Mouse (Mus musculus) heart, adult 18-20 months (tissue): ENCODE results near the gene Rita1. TPM values are rescaled to one million over a fixed set of nuclear protein-coding genes. Genes with fewer than 3 reads are reported as not detected.

Experiments used
- DNase-seq, 2 experiments: peaks; one replicate each; pipeline ENCODE4 v3.0.0; 2021 to 2022; ENCODE audit warnings: mixed read lengths in 1 of 2
- long read RNA-seq, 2 experiments: library from polyadenylated mRNA; stranded (forward); transcript quantifications; one replicate each; pipeline ENCODE4 v2.0.0; 2021
- total RNA-seq, 2 experiments: library from RNA; stranded (reverse); gene quantifications; 2 replicates each; pipeline ENCODE4 v1.2.3; 2021

Rita1 gene
- total RNA-seq: 10 to 100 TPM; 13.4 to 16.3 TPM
- long read RNA-seq, experiment 1, transcript Rita1-201 (3 exons, 1,573 nt): major isoform, 7 of 14 reads
- long read RNA-seq, experiment 1, partial matches to known transcripts: 2 of 14 reads
- long read RNA-seq, experiment 1, other reads (novel, unspliced or antisense): 1 of 14 reads
- long read RNA-seq, experiment 2, partial matches to known transcripts: 1 of 5 reads
- long read RNA-seq, experiment 2, other reads (novel, unspliced or antisense): 1 of 5 reads

DNA sequence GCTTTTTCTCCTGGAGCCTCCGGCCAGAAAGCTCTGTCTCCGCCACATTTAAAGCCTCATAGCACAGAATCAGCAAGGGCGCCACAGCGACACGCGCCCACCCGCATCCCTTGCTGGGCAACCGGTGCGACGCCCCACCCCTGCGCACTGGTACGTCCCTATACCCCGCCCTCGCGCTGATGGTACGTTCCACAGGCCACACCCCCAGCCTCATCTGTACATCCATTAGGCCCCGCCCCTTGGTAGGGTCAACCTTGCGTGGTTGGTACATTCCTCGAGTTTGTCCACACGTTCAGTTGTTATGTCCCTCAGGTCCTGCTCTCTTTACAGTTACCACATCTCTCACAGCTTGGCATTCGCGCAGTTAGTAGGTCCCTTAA lies at the start of gene Rita1, which contains the start of gene Ddx54:
Rita1 (minus strand) TSS at position 148 of the 380 bp plus-strand sequence.
Ddx54 (plus strand) TSS at position 298 of the 380 bp plus-strand sequence.
- DNase-seq: peak; percentile 97 to 99

DNA sequence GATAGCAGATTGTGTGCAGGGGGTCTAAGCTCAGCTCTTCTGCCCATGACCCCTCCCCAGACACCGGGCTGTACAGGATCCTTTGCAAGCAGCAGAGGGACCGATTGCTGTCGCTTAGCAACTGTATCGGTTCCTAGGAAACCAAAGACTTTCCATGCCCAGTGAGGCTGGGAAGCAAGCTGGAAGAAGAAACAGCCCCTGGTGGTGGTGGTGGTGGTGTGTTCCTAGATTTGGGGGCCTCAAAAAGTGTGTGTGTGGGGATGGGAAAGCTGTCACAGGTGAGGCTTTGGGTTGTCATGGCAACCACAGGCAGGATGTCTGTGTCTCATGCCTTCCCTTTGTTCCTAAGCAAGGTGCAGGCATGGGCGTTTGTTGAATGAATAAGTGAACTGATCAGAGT lies 48.4 kb upstream of the Rita1 start:
- no peak for DNase-seq

DNA sequence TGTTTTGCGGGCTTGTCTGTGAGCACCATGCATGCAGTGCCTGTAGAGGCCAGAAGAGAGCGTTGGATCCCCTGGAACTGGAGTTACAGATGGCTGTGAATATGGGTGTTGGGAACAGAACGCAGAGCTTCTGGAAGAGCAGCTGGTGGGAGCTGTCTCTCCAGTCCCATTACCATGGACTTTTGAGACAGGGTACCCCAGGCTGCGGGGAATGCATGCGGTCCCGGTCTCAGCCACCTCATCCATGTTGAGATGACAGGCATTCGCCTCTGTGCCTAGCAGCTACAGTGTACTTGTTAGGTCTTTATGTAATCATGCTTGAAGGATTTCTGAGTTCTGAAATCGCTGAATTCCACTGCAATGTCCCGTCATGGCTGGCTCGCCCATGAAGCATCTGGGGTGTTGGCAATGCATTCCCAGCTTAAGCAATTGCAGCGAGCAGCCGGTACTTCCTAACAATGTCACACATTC lies 43.9 kb upstream of the Rita1 start:
- no peak for DNase-seq

DNA sequence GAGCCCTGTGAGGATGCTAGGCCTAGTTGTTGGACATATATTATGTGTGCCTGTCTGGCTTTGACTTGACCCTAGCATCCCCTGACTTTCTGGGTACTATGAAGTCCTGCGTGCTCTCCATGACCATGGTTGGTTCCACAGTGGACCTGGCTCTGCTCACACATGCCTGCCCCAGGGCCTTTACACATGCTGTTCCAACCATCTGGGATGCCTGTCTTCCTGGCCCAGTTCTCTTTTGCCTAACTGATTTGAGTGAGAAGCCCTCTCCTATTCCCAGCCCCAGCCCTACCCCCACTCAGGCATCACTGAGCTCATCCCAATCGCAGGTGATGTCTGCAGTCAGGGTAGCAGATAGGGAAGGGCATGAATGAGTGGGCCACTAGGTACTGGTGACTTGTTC lies 41.5 kb upstream of the Rita1 start:
- no peak for DNase-seq

DNA sequence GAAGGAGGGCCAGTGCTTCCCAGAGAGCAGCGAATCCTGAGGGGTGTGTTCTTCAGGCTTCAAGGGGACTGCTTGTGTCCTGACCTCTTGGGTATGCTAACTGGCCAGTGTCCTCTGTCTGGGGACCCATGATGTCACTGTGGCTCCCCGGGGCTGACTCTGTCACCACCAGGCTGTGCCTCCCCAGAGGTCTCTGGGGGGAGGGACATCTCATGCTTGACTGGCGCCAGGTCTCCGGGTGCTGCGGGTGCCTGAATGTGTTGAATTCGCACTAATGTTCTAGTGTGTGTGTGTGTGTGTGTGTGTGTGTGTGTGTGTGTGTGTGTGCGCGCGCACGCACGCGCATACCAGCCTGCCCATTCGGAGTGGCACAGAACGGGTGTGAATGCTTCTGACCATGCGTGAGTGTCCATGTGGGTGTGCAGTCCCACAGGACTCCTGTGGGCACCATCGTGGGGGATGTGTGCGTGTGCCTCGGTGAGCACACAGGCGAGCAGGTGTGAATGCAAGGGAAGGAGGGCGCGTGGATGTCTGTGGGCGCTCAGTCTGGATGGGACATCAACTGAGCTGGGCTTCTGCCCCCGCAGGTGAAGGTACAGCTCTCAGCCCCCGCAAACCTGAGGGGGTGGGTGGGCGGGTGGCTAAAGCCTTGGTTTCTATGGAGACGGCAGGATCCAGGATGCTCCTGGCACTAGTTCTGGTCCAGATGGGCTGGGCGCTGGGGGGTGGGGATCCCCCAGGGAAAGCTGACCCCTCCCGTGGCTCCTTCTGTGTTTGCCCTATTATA lies 40.7 kb upstream of the Rita1 start:
- no peak for DNase-seq

DNA sequence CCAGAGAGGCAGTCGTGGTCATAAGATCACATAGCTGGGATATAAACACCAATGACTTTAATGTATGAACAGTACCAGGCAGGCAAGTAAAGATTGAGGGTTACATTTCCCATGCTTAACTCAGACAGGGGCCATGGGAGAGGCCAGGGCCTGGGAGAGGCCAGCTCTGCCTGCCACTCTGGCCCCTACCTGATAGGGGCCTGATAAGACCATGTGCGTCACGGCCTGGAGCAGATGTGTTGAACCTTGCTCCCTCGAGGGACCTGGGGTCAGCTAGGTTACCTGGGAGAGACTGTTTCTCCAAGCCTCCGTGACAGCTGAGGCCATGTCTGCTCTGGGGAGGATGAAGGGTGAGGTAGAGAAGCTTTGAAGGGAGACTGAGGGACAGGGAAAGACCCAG lies 38.8 kb upstream of the Rita1 start:
- no peak for DNase-seq

DNA sequence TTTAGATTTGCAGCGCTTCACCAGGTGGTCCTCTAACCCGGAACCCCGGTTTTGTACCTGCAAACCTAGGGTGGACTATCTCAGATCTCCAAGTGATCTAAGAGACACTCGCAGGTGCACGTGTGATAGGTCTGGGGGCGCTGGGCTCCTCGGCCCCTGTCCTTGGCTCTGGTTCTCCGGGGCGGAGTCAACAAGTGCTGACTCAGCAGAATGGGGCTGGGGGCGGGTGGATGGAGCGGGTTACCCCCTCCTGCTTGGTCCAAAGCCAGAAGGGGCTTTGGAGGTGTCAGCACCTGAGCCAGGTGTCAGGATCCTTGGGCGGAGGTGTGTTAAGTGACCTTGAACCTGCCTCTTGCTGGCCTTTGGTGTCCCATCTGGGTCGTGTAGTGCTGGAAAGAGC lies 37.5 kb upstream of the Rita1 start:
- DNase-seq: no peak

DNA sequence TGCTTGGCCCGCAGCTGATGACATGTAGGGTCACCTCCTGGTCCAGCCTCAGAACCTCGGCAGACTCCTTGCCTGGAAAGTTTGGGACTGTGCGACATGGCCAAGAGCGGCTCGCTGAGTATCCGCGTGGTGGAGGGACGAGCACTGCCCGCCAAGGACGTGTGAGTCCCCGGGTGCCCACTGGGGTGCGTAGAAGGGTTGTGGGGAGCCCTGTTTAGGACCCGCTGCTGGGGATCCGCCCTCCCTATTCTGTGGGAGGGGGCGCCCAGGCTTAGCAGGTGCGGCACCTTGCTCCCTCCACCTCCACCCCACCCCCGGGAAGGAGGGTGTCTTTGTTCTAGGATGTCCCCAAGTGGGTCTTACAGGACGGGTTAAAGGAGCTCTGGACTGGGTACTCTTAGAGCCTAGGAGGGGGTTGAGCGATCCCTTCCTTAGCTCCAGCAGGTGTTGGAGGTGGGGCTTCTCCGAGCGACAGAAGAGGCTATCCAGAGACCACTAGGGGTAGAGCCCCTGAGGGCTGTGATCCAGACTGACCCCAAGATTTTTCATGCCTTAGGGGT lies 37.1 kb upstream of the Rita1 start:
- no peak for DNase-seq

DNA sequence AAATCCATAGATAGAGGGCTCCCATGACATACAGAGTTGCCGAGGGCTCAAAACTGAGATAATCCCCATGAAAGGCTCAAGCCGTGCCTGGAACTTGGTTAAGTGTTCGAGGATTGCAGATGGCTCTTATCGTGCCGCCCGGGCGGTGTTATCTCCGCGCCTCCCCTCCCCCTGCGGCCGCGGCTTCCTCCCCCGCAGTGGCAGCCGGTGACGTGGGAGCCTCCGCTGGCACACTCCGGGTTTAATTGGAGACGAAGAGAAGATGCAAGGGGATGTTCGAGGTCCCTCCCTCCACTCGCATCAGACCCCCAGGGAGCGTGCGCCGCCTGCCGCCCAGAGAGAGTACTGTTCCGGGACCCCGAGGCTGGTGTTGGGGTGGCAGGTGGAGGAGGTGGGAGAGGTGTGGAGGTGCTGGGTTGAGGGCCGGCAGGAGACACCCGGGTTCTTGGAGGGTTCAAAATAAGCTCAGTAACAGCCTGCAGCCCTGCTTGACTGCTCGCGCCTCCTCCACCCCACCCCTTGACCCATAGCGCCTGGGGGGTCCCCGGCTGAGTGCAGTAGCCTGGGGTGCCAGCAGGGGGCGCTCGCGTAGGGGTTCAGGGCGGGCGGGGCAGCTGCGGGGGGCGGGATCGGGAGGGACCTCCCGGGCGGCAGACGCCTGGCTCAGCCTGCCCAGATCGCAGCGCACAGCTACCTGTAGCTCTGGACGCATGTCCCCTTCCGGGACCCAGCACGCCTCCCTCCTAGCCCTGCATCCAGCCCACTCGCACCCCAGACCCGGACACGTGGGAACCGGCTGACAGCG lies 36.4 kb upstream of the Rita1 start, which contains the start of gene Rasal1:
Rasal1 (plus strand) TSS at position 244 of the 805 bp plus-strand sequence.
- DNase-seq: peak; percentile 38 to 43

DNA sequence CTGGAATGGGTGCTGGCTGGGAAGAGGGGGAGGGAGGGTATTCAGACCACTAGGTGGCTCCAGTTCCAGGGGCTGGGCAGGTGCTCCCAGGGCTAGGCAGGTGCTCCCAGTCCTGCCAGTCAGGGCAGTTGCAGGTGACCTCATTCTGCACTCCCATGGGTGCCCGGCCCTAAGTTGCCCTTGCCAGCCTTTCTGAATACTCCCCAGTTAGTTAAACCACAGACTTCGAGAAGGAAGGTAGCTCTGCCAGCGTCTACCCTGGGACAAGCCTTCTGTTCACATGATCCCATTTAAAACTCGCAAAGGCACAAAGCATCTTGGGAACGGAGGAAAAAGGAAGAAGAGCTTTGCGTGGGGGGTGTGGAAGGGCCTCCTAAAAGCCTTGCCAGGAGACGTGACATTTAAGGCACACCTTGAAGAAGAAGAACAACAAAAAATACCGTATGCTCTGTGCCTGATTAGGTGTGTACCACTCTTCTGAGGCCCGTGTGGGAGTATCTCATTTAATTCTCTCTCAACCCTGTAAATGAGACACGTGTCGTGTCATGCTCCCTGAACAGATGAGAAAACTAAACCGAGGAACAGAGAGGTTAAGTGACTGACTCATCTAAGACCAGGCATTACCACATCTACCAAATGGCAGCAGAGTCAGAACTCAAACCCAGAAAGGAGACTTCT lies 35.6 kb upstream of the Rita1 start:
- no peak for DNase-seq

DNA sequence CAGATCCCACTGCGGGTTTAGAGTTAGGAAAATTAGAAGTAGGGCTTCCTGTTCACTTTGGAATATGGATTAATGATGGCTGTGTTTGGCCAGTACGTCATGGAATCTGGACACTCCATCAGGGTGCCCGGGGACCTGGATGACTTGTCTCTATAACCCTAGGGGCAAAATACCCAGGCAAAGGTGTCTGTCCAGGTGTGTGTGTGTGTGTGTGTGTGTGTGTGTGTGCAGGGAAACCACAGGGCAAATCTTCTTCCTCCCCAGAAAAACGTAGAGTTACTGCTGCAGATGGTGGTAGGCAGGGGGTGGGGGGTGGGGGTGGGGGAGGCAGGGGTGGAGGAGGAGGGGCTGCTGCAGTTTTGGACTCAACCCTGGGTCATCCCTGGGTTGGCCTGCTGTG lies 35.0 kb upstream of the Rita1 start:
- DNase-seq: no peak

DNA sequence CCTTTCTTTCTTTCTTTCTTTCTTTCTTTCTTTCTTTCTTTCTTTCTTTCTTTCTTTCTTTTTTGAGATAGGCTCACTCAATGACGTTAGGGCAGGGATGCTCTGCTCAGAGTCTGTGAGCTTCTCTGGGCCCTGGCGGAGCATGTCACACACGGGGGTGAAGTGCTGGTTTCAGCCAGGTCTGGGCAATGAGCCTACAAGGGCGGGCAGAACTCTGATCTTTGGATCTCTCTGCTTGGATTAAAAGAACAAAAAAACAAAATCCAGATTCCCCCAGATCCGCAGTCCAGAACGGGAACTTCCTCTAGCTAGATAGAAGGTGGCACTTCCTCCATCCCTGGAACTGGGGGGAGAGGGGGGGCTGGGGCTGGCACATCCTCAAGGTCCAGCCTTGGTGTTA lies 33.5 kb upstream of the Rita1 start:
- no peak for DNase-seq

DNA sequence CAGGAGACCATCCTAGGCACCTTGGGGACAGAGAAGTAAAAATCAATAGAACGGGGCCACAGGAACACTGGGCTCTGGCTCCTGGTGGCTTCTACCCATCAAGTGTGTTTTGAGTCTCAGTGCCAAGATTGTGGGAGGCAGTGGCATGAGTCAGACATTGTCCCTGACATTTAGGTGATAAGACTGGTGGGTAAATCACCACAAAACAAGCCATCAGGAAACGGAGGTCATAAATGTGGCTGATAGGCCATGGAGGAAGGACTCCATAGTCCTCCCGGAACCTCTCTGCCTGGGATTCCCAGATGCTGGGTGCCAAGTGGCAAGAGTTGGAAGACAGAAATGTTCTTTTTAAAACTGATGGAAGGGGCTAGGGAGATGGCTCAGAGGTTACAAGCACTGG lies 31.8 kb upstream of the Rita1 start:
- no peak for DNase-seq

DNA sequence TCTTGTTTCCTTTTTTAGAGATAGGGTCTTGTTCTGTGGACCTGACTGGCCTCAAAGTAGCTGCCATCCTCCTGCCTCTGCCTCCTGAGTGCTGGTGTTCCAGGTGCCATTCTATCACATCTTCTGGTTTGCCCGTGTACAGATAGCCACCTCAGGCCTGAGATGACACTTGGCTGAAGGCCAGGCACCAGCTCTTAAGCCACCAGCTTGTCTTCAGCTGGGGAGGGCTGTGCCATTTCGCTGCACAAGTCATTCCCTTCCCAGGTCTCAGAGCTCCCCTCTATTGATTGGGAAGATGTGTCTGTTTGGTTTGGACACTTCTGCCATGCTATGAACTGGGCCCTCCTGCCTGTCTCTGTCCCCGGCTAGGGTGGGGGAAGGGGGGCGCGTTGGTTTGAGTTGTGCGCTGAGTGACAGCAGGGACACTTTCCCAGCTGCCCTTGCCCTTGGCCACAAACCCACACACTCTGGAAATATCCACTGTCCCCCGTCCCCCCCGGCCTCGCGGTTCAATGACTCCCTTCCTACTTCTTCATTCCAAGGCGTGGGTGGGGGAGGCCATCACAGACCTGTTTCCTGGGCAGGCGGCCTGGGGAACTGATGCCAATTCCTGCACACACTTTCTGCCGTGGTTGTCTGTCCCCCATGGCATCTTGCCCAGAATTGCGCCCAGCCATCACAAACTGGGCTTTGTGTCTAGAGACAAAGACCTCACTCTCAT lies 31.1 kb upstream of the Rita1 start:
- DNase-seq: no peak

DNA sequence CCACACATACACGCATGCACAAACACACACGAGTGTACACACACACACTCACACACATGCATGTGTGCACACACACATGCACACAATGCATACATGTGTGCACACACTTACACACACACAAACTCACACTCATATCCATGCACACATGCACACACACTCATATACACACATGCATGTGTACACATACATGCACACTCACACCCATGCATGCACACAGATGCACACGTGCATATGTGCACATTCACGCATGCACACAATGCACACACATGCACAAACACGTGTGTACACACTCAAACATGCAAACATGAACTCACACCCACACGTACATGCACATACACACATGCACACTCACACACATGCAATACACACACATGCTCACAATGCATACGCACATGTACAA lies 27.7 kb upstream of the Rita1 start:
- DNase-seq: no peak

DNA sequence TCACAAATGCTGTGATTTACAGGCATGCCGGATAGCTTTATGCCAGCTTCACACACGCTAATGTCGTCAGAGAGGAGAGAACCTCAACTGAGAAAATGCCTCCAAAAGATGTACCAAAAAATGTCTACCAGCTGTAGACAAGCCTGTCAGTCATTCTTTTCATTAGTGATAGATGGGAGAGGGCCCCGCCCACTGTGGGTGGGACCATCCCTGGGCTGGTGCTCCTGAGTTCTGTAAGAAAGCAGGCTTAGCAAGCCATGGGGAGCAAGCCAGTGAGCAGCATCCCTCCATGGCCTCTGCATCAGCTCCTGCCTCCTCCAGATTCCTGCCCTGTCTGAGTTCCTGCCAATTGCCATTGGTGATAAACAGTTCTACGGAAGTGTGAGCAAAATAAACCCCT lies 23.2 kb upstream of the Rita1 start:
- no peak for DNase-seq

DNA sequence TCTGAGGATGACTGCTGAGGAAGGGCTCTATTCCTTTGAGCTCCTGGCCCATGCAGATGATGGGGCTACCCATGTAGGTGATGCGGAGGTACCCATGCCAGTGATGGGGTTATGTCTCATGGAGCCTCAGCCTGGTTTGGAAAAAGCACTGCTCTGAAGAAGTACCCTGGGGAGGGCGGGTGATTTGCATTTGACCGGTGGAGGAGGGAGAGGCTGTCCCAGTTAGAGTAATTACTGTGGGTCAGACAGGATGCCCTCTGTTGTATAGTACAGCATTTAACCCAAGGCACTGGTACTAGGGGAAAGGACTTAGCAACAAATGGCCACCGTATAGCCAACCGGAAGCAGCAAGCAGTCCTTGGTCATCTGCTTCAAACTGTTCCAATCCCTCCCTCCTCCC lies 22.5 kb upstream of the Rita1 start:
- no peak for DNase-seq

DNA sequence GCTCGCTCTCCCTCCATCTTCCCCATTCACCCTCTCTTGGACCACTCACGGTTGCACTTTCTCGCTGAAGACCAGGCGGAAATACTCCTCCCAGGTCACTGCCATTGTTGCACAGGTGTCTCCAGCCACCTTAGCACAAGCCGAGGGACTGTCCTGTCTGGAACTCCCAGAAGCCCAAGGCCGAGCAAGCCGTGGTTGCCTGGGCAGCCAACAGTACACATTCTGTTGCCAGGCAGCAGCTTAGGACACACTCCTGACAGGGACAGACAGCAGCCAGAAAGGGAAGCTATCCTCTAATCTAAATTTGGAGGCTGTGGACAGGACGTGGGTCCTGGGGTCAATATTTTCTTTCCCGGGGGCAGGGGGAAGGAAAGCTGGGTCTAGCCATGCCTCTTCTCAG lies 21.7 kb upstream of the Rita1 start, which contains the start of gene Cfap73:
Cfap73 (minus strand) TSS at position 105 of the 400 bp plus-strand sequence.
- peak in 1 of 2 experiments; percentile 46 for DNase-seq

DNA sequence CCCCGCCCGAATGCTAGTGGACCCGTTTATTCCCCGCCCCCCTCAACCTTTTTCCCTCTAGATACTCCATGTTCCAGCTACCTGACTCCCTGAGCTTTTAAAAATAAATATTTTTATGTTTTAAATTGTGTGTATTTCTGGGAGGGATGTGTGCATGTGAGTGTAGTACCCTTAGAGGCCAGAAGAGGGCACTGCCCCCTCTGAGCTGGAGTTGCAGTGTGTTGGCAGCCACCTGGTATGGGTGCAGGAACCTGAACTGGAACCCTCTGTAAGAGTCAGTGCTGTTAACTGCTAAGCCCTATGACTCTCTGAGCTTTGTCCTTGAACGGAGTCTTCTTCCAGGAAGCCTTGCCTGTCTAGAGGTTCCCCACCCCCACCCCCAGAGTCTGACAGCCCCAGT lies 19.5 kb upstream of the Rita1 start:
- DNase-seq: no peak

DNA sequence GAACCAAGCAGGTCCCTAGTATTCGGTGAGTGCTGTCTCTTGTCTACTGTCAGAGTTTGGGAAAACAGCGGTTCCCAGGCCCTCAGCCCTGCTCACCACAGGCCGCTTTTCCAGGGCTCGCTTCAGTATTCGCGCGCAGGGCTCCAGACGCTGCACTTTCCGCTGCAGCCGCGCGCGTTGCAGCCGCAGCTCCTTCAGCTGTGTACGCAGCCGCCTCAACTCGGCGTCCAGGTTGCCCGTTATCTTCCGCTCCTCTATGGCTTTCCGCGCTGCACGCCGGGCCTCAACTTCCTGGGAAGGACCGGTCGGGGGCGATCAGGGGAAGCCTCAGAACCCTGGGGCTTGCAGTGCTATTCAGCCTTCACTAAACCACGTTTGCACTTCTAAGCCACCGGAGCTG lies 18.7 kb upstream of the Rita1 start:
- DNase-seq: no peak

DNA sequence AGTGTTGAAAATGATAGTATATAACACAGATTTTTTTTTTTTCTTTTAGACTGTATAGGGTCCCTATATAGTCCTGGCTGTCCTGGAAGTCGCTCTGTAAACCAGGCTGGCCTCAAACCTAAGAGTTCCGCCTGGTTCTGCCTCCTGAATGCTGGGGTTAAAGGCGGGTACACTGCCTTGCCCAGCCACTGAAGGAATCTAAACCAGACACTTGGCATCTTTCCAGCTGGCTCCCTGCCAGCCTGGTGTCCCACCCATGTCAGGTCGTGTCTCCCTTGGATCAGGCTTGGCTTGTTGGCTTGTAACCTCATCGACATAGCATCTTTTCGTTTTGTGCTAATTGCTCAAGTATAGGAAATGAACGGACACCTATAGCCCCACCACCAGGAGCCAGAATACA lies 16.2 kb upstream of the Rita1 start:
- DNase-seq: no peak
